Mouse (Mus musculus) midbrain, embryonic 15.5 days (tissue): ENCODE measurements around the gene Qrich1. TPM values are rescaled to one million over a fixed set of nuclear protein-coding genes. Genes with fewer than 3 reads are reported as not detected.
A peak's percentile ranks its signal among the peaks of the same experiment; 100 is the strongest.

ENCODE experiments used
- ATAC-seq: fragments of 200-750 bp; cut with Nextera tagmentation; replicated peaks from 2 replicates; pipeline ENCODE4 v1.8.0; 2017; ENCODE audit warnings: moderate TSS enrichment
- H3K27ac ChIP-seq: fragments of 300-500 bp; sonication (generic); 2 replicates; pipeline ENCODE4 v1.5.1; 2015; ENCODE audit warnings: mild to moderate bottlenecking, inconsistent platforms
- H3K27me3 ChIP-seq: fragments of 300-500 bp; sonication (generic); replicated peaks from 2 replicates; pipeline ENCODE4 v1.6.1; 2015; ENCODE audit warnings: inconsistent platforms
- H3K36me3 ChIP-seq: fragments of 300-500 bp; sonication (generic); replicated peaks from 2 replicates; pipeline ENCODE4 v1.6.1; 2015; ENCODE audit warnings: inconsistent platforms
- H3K4me1 ChIP-seq: fragments of 300-500 bp; sonication (generic); 2 replicates; pipeline ENCODE4 v1.6.1; 2015; ENCODE audit warnings: inconsistent platforms
- H3K4me2 ChIP-seq: fragments of 300-500 bp; sonication (generic); 2 replicates; pipeline ENCODE4 v1.6.1; 2015; ENCODE audit warnings: inconsistent platforms, mild to moderate bottlenecking, moderate library complexity
- H3K4me3 ChIP-seq: fragments of 300-500 bp; sonication (generic); 2 replicates; pipeline ENCODE4 v1.5.1; 2015; ENCODE audit warnings: mild to moderate bottlenecking, inconsistent platforms
- H3K9ac ChIP-seq: fragments of 300-500 bp; sonication (generic); 2 replicates; pipeline ENCODE4 v1.6.1; 2015; ENCODE audit warnings: mild to moderate bottlenecking, inconsistent platforms
- H3K9me3 ChIP-seq: fragments of 300-500 bp; sonication (generic); 2 replicates; pipeline ENCODE4 v1.6.1; 2016; ENCODE audit warnings: inconsistent platforms
- WGBS: fragments of 180-500 bp; shearing (Covaris S2); methylation state at CpG from one replicate; pipeline ENCODE4 v1.1.7; 2015; ENCODE audit warnings: mixed read lengths; 5-methylcytosine and 5-hydroxymethylcytosine counted together
- polyA plus RNA-seq: library from polyadenylated mRNA; unstranded; fragments of >200 nt; fragmentation: Nextera tagmentation; extraction: Ambion mirVana; gene quantifications from 2 replicates; pipeline ENCODE4 v1.2.1, GENCODE M21; 2015

Qrich1 gene
- polyA plus RNA-seq, 1 experiment from 2014 or later, result 132 TPM

DNA sequence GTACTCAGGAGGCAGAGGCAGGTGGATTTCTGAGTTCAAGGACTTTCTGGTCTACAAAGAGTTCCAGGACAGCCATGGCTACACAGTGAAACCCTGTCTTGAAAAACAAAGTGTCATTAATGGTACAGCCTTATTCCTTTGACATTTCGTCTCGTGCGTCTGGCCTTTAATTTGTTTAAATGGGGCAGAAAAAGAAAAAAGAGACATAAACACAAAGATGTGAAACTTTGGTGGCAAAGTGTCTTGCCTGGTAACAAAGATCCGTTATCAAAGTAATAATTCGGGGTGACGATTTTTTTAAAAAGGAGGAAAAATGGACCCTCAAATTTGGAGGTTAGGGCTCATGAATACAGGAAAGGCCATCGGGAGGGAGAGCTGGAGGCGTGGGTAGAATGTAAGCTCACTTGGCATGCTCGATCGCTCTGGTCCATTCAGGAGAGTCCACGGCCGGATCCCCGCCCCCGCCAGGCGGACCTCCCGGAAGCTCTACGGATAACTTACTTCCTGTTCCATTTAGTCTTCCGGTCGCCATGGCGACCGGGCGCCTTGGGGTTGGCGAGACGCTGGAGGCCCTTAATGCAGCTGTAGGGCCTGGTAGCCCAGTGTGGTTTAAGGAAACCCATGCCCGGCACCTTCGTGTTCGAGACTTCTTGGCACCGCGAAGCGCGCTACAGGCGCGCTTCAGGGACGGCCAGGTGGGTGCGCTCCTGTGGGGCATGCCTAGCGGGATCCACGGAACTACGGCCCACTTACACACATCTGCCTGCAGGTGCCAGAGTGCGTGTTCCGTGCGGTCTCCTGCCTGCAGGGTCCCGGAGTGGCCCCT lies 53.0 kb downstream of the Qrich1 start, which contains the start of gene Dalrd3:
Dalrd3 (plus strand) TSS at position 506 of the 826 bp plus-strand sequence.
- WGBS, result 5% methylated on average over 42 of the region's 42 CpGs
- H3K27ac ChIP-seq, result peak within 1 kb of the TSS; percentile 75
- peaks cover 61% of the 10 kb centered on the region for H3K4me1 ChIP-seq
- no peaks in the 10 kb centered on the region for H3K27me3 ChIP-seq
- H3K9ac ChIP-seq, result peak within 1 kb of the TSS; percentile 58
- peak; percentile 61 for ATAC-seq
- peak within 1 kb of the TSS; percentile 62 for H3K4me3 ChIP-seq
- peak within 1 kb of the TSS; percentile 98 for H3K4me2 ChIP-seq
- H3K36me3 ChIP-seq, result peaks cover 41% of the 10 kb centered on the region
- no peaks in the 10 kb centered on the region for H3K9me3 ChIP-seq

DNA sequence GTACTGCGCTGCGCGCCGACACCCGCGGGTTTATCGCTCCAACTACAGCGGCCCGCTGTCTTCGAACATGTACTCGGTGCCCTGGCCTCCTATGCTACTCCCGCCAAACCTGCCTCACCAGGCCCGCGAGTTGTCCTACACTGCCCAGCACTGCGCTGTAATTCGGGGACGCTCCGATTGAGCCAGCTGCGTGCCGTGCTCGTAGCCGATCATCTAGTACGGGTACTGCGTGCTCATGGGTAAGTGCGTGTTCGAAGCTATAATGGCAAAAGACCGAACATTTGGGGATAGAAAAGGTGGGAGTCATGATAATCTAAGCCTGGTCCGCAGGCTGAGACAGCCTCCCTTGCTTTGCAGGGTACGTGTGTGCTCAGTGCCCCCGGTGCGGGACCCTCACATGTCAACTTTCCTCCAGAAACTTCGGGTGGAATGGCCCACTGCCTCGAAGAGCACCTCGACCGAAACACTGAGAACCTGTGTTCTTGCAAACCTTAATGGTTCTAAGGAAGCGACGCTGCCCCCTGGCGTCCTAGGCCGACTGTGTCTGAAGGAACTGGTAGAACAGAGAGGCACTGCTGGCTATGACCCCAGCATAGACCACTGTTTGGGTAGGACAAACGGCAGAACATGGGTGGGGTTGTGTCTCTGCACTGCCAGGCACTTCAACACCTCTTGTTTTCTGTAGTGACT lies 53.7 kb downstream of the Qrich1 start:
- ATAC-seq, result no peak; the same call in none of the 2 replicates
- H3K36me3 ChIP-seq, result peaks cover 37% of the 10 kb centered on the region
- H3K27ac ChIP-seq, result peak overlapping the region; percentile 75
- peak overlapping the region; percentile 58 for H3K9ac ChIP-seq
- peak overlapping the region; percentile 62 for H3K4me3 ChIP-seq
- H3K27me3 ChIP-seq, result no peaks in the 10 kb centered on the region
- WGBS, result 2% methylated on average over 40 of the region's 40 CpGs
- H3K9me3 ChIP-seq, result no peaks in the 10 kb centered on the region
- H3K4me2 ChIP-seq, result peak overlapping the region; percentile 98
- peaks cover 67% of the 10 kb centered on the region for H3K4me1 ChIP-seq

DNA sequence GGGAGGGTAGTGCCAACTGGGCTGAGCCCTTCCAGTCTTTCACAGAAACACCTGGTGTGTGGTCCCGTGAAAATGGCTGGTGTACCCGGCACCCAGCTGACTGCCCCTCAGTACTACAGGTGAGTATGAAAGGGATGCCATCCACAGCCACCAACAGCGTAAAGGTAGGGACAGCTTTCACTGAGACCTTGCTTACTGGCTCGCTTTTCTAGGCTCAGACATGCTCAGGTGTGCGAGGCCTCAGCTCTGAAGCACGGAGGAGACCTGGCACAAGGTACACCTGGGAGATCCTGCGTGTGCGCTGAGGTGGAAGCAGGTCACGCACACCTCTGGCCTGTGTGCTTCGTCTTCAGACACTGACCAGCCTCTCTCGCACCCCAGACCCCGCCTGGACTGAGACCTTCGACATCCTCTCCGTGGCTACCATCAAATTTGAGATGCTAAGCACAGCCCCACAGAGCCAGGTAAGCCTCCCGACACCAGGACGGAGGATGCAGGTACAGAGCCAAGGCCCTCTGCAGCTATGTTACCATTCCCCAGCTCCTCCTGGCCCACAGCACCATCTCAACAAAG lies 54.9 kb downstream of the Qrich1 start:
- H3K4me2 ChIP-seq, result no peak overlapping the region
- WGBS, result 93% methylated on average over 16 of the region's 16 CpGs
- H3K4me1 ChIP-seq, result peaks cover 67% of the 10 kb centered on the region
- H3K27me3 ChIP-seq, result no peaks in the 10 kb centered on the region
- peaks cover 29% of the 10 kb centered on the region for H3K36me3 ChIP-seq
- no peak overlapping the region for H3K9ac ChIP-seq
- H3K9me3 ChIP-seq, result no peaks in the 10 kb centered on the region
- no peak overlapping the region for H3K27ac ChIP-seq
- H3K4me3 ChIP-seq, result no peak overlapping the region
- no peak for ATAC-seq

DNA sequence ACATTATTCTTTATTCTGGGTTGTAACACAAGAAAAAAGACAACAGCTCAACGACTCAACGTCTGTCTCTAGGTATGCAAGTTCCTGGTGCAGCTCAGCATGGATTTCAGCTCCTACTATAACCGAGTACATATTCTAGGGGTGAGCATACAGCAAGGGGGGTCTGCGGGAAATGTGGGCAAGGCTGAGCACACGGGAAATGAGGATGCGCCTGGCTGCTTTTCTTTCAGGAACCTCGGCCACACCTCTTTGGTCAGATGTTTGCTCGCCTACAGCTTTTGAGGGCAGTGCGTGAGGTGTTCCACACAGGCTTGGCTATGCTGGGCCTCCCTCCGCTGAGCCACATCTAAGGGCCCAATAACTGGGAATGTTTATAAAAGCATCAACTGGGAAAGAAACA lies 55.7 kb downstream of the Qrich1 start:
- H3K27ac ChIP-seq, result no peak overlapping the region
- no peak for ATAC-seq
- H3K27me3 ChIP-seq, result no peaks in the 10 kb centered on the region
- H3K4me1 ChIP-seq, result peaks cover 76% of the 10 kb centered on the region
- no peak overlapping the region for H3K4me3 ChIP-seq
- no peak overlapping the region for H3K4me2 ChIP-seq
- WGBS, result 81% methylated on average over 10 of the region's 10 CpGs
- peaks cover 29% of the 10 kb centered on the region for H3K36me3 ChIP-seq
- H3K9me3 ChIP-seq, result no peaks in the 10 kb centered on the region
- no peak overlapping the region for H3K9ac ChIP-seq

DNA sequence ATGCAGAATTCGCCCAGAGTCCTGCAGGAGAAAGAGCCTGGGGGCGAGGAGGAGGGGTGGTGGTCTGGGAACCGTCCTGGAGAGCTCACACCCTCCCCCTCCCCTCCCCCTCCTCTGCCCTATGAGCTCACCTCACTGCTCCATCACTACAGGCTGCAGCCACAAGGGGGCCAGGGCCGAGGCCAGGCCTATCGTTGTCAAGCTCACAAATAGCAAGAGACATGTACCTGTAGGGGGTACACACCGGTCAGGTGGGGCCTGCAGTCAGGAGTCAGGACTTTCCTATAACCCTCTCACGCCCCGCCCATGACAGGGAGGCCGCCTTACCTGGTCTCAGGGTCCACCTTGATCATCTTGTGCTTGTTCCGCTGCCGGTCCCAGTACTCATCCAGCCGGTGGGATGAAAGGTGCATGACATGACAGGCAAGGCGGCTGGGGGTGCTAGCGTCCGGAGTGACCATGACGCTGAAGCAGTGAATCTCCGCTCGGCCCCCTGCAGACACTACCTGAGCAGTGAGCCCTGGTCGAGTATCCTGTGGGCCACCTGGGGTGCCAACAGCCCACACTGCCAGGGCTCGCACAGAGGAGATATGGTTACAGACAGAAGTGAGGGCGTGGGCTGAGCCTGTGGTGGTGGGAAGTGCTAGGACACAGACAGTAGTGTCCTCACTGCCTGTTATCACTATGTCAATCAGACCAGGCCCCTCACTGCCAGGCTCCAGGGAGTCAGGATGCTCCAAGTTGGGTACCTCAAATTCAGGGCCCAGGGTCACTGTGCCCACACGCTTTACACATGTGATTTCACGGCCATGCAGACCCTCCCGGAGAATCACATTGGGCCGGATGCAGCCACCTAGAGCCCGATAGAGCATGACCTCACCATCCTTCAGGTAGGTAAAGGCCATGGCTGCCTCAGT lies 57.4 kb downstream of the Qrich1 start:
- 50% methylated on average over 26 of the region's 26 CpGs for WGBS
- Histone ChIP-seq H3K36me3 (peaks cover 29% of the 10 kb centered on the region), H3K27me3 (no peaks in the 10 kb centered on the region)

DNA sequence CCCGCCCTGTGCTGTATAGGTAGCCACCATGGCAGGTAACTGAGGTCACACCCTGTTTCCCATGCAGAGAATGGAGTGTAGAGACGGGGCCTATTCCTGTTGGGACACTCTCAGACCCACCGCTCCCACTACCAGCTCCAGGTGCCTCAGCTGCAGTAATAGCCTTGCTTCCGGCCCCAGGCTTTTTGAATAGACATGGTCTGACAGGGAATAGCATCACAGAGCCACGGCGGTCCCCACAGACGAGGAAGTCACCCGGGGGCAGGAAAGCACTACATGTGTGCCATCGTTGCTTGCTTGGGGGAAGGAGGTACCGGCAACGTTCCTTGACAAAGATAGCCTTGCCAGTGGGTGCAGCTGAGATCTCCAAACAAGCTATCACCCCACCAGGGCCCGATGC lies 58.3 kb downstream of the Qrich1 start:
- H3K27me3 ChIP-seq, result no peaks in the 10 kb centered on the region
- peaks cover 69% of the 10 kb centered on the region for H3K4me1 ChIP-seq
- H3K36me3 ChIP-seq, result peaks cover 29% of the 10 kb centered on the region
- H3K27ac ChIP-seq, result no peak overlapping the region
- H3K9ac ChIP-seq, result no peak overlapping the region
- WGBS, result 87% methylated on average over 12 of the region's 12 CpGs
- no peaks in the 10 kb centered on the region for H3K9me3 ChIP-seq
- peak overlapping the region; percentile 72; the same call in 1 of the 2 replicates for H3K4me2 ChIP-seq
- H3K4me3 ChIP-seq, result no peak overlapping the region
- ATAC-seq, result no peak

More for the DNA sequence above, 57.4 kb downstream of the Qrich1 start:
- ATAC-seq, result no peak
- Histone ChIP-seq H3K27ac (no peak overlapping the region), H3K4me1 (peaks cover 67% of the 10 kb centered on the region), H3K9ac (no peak overlapping the region), H3K4me2 (peak overlapping the region; percentile 72; the same call in 1 of the 2 replicates), H3K4me3 (no peak overlapping the region), H3K9me3 (no peaks in the 10 kb centered on the region)

DNA sequence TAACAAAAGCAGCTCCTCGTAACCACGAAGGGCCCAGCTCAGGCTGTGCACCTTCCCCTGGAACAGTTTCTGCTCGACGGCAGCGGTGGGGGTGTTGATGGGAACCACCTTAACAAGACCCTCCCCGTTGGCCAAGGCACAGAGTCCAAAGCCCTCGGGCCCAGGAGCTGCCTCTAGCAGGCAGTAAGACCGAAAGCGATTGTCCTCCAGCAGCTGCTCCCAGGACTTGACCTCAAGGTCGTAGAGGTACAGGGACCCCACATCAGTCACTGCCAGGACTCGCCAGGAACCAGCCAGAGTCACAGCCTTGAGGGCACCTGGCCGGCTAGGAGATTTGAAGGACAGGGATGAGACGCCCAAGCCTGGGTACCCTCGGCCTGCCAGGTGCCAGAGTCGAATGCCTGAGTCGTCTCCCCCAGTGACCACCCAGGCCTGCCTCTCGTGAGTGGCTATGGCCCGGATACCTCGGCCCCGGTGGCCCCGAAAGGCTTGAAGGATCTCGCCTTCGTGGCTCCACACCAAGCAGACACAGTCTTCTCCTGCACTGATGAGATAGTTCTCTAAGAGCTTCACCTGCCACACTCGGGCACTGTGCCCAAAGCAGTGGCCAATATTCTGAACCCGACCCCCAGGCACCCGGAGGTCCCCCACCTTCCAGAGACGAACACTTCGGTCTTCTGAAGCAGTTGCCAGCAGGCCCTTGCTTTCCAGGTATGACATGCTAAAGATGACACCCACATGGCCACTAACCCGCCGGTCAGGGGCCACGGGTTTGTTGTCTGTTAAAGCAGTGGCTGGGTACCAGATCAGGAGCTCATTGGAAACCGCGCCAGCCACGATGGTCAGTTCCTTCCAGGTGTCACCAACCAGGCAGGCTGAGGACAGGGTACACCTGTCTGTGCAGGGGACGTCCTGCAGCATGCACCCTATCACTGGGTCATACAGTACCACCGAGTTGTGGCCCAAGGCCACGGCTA lies 59.0 kb downstream of the Qrich1 start:
- Histone ChIP-seq H3K4me3 (0 out of 2 replicates have a peak overlapping the region, but pooled peaks have one; percentile 49), H3K4me2 (peak overlapping the region; percentile 72), H3K9ac (no peak overlapping the region)

DNA sequence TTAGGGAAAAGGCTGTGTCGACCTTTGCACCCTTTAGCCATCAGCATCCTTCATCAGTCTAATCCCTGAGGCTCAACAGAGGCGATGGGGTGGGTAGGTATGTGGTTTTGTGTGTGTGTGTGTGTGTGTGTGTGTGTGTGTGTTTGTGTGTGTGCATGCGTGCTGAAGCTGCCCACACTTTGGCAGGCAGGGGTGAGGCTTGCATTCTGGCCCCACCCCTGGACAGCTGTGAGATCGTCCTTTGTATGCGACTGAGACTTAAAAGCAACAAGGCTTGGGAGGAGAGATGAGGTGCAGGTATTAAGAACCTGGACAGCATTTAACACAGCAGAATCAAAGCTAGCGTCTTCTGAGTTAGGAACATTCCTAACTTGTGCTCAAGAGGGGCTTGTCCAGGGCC lies 60.4 kb downstream of the Qrich1 start:
- Histone ChIP-seq H3K9me3 (no peaks in the 10 kb centered on the region), H3K27me3 (no peaks in the 10 kb centered on the region), H3K4me2 (peak overlapping the region; percentile 72), H3K36me3 (peaks cover 16% of the 10 kb centered on the region), H3K4me3 (peak overlapping the region; percentile 49), H3K9ac (peak overlapping the region; percentile 61; the same call in 1 of the 2 replicates), H3K4me1 (peaks cover 58% of the 10 kb centered on the region), H3K27ac (peak overlapping the region; percentile 91)
- ATAC-seq, result no peak
- 34% methylated on average over 6 of the region's 6 CpGs for WGBS

More for the DNA sequence above, 59.0 kb downstream of the Qrich1 start:
- WGBS, result 91% methylated on average over 37 of the region's 37 CpGs
- H3K4me1 ChIP-seq, result peaks cover 62% of the 10 kb centered on the region
- no peak overlapping the region for H3K27ac ChIP-seq
- H3K9me3 ChIP-seq, result no peaks in the 10 kb centered on the region
- H3K36me3 ChIP-seq, result peaks cover 29% of the 10 kb centered on the region
- no peaks in the 10 kb centered on the region for H3K27me3 ChIP-seq
- no peak for ATAC-seq

DNA sequence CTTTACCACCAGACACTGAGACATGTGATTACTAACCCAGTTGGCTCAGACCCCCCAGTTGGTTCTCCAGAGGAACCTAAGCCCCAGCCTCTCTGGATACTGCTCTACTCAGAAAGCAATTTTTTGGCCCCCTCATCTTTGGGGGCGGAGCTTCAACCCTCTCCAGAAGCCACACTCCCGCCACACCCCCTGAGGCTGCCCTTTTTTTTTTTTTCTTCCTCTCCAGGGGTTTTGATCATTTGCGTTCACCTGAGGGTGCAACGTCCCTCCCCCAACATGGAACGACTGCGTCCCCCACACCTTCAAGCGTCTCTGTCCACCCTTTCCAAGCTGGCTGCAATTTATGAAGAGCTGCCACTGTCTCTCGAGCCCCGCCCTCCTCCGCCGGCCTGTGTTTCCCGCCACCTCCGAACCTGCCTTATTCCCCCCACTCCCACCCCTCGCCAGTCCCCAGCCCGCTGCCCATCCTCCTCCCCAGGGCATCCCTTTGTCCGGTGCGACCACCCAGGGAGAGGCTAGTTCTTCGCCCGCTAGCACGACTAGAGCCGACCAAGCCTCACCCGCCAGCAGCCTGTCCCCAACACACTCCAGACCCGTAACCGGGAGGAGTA lies 61.4 kb downstream of the Qrich1 start:
- under 1% methylated on average over 24 of the region's 24 CpGs for WGBS
- peaks cover 6% of the 10 kb centered on the region for H3K36me3 ChIP-seq
- H3K4me1 ChIP-seq, result peaks cover 58% of the 10 kb centered on the region

DNA sequence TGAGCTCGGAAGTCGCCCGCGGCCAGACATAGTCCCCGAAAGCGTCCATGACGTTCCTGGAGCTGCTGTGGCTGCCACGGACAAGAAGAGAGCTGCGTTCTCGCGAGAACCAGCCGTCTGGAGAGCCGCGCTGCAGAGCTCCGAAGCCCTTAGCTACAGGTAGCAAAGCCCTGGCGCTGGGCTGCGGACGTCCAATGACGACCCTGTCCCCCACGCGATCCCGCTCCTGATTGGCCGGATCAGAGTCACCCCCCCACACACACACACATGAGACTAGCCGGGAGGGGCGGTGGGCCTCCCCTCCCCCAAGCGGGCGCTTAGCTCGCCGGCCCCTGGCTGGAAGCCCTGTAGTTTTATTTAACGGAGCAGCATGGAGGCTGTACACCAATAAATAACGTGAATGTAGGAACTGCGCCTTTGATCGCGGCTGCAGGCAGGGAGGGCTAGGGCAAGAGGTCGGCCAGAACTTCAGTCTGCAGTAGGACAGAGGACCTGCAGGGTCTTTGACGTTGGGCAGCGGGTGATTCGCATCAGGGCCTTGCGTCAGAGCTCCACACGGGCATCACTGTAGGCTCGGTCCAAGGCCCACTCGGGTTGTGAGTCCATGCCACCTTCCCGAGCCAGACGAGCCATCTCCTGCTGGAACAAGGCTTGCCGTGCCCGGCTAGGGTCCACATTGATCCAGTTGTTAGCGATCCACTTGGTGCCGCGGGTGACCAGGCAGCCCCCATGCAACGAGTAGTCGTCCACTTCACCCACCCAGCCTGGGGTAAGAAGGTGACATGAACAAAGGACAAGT lies 62.1 kb downstream of the Qrich1 start, which contains the start of gene Wdr6:
Wdr6 (minus strand) TSS at position 195 of the 799 bp plus-strand sequence.
- peak within 1 kb of the TSS; percentile 91 for H3K27ac ChIP-seq
- no peaks in the 10 kb centered on the region for H3K27me3 ChIP-seq
- H3K9me3 ChIP-seq, result no peaks in the 10 kb centered on the region
- H3K4me3 ChIP-seq, result peak within 1 kb of the TSS; percentile 49
- WGBS, result 3% methylated on average over 51 of the region's 51 CpGs
- H3K4me1 ChIP-seq, result peaks cover 53% of the 10 kb centered on the region
- ATAC-seq, result peak; percentile 97
- H3K4me2 ChIP-seq, result peak within 1 kb of the TSS; percentile 72
- H3K36me3 ChIP-seq, result no peaks in the 10 kb centered on the region; the same call in 1 of the 2 replicates
- peak within 1 kb of the TSS; percentile 61 for H3K9ac ChIP-seq

More for the DNA sequence above, 61.4 kb downstream of the Qrich1 start:
- no peaks in the 10 kb centered on the region for H3K27me3 ChIP-seq
- peak overlapping the region; percentile 61 for H3K9ac ChIP-seq
- peak overlapping the region; percentile 72 for H3K4me2 ChIP-seq
- peak overlapping the region; percentile 49 for H3K4me3 ChIP-seq
- H3K9me3 ChIP-seq, result no peaks in the 10 kb centered on the region
- peak overlapping the region; percentile 91 for H3K27ac ChIP-seq
- peak; percentile 2; the same call in 1 of the 2 replicates for ATAC-seq
